Mouse (Mus musculus) testis, adult 2 months (tissue): ENCODE data around the gene Taf5.

Experiments
- CTCF ChIP-seq: fragments of 200-500 bp; IDR thresholded peaks from 2 replicates; pipeline ENCODE4 v1.5.1; 2012; ENCODE audit warnings: low read depth, mild to moderate bottlenecking, inconsistent platforms, low read length, moderate library complexity; ENCODE audit not compliant: control insufficient read depth, insufficient read depth, insufficient replicate concordance
- POLR2A ChIP-seq: fragments of 200-500 bp; IDR thresholded peaks from 2 replicates; pipeline ENCODE4 v1.6.1; 2012; ENCODE audit warnings: low read depth, mild to moderate bottlenecking, inconsistent platforms, low read length, moderate library complexity; ENCODE audit not compliant: control insufficient read depth

GRCm38 (mm10) chr19:47052927-47053326, 14.6 kb upstream of the Taf5 start:
- no peak for TF ChIP-seq CTCF
- TF ChIP-seq POLR2A, result no peak
